Mouse (Mus musculus) hindbrain, embryonic 12.5 days (tissue): ENCODE measurements at regions not wholly inside any gene's neighbourhood (a gene's known extent, or its start where the extent isn't known, plus 50 kb on each side); places are given as distances from the start of the nearest gene placed in this dataset.

Experiments used
- ATAC-seq: fragments of 200-750 bp; cut with Nextera tagmentation; 2 replicates; pipeline ENCODE4 v1.8.0; 2017; ENCODE audit warnings: moderate TSS enrichment; ENCODE audit not compliant: low FRiP score
- H3K27ac ChIP-seq: fragments of 300-500 bp; sonication (generic); 2 replicates; pipeline ENCODE4 v1.5.1; 2016; ENCODE audit warnings: mild to moderate bottlenecking
- H3K27me3 ChIP-seq: fragments of 300-500 bp; sonication (generic); 2 replicates; pipeline ENCODE4 v1.6.1; 2016; ENCODE audit warnings: mild to moderate bottlenecking
- H3K36me3 ChIP-seq: fragments of 300-500 bp; sonication (generic); 2 replicates; pipeline ENCODE4 v1.6.1; 2016; ENCODE audit warnings: mild to moderate bottlenecking
- H3K4me1 ChIP-seq: fragments of 300-500 bp; sonication (generic); 2 replicates; pipeline ENCODE4 v1.6.1; 2016
- H3K4me2 ChIP-seq: fragments of 300-500 bp; sonication (generic); replicated peaks from 2 replicates; pipeline ENCODE4 v1.6.1; 2016; ENCODE audit warnings: mild to moderate bottlenecking
- H3K4me3 ChIP-seq: fragments of 300-500 bp; sonication (generic); 2 replicates; pipeline ENCODE4 v1.5.1; 2016; ENCODE audit warnings: mild to moderate bottlenecking
- H3K9ac ChIP-seq: fragments of 300-500 bp; sonication (generic); 2 replicates; pipeline ENCODE4 v1.6.1; 2016; ENCODE audit warnings: mild to moderate bottlenecking, moderate library complexity
- H3K9me3 ChIP-seq: fragments of 300-500 bp; sonication (generic); replicated peaks from 2 replicates; pipeline ENCODE4 v1.6.1; 2016; ENCODE audit warnings: mild to moderate bottlenecking
- WGBS: fragments of 180-500 bp; shearing (Covaris S2); methylation state at CpG from one replicate; pipeline ENCODE4 v1.1.7; 2016; 5-methylcytosine and 5-hydroxymethylcytosine counted together

- no peak for ATAC-seq
- WGBS: 89% methylated on average over 12 of the region's 12 CpGs
Measured at GRCm38 (mm10) chr9:72219892-72220291, 54.8 kb upstream of the Zfp280d start.

DNA sequence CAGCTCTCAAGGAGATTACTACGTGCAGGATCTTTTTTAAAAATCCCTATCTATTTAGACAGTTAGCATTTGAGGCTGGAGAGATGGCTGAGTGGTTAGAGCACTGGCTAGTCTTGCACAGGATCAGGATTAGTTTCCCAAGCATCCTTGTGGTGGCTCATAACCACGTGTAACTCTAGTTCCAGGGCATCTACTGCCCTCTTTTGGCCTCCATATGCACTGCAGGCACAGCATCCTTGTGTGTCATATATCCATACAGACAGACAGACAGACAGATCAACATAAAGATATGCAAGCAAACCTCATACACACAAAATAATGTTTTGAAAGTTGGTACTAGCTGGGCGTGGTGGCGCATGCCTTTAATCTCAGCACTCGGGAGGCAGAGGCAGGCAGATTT, 53.3 kb upstream of the Zfp280d start:
- WGBS: 84% methylated on average over 5 of the region's 5 CpGs
- no peak for ATAC-seq
- Histone ChIP-seq H3K4me1 (peaks cover 7% of the 10 kb centered on the region), H3K27me3 (no peaks in the 10 kb centered on the region), H3K4me3 (no peak overlapping the region), H3K27ac (no peak overlapping the region), H3K36me3 (no peaks in the 10 kb centered on the region), H3K9ac (no peak overlapping the region), H3K9me3 (no peaks in the 10 kb centered on the region), H3K4me2 (no peak overlapping the region)

More at GRCm38 (mm10) chr9:72219892-72220291, 54.8 kb upstream of the Zfp280d start:
- H3K9me3 ChIP-seq: no peaks in the 10 kb centered on the region
- H3K9ac ChIP-seq: no peak overlapping the region
- H3K36me3 ChIP-seq: no peaks in the 10 kb centered on the region
- no peak overlapping the region for H3K4me3 ChIP-seq
- no peaks in the 10 kb centered on the region for H3K27me3 ChIP-seq
- peaks cover 7% of the 10 kb centered on the region for H3K4me1 ChIP-seq
- H3K4me2 ChIP-seq: no peak overlapping the region
- no peak overlapping the region for H3K27ac ChIP-seq
